Mouse (Mus musculus) stomach, embryonic 15.5 days (tissue): ENCODE measurements around the gene Rab30. TPM values are rescaled to one million over a fixed set of nuclear protein-coding genes. Genes with fewer than 3 reads are reported as not detected.

Experiments
- ATAC-seq: fragments of 200-750 bp; cut with Nextera tagmentation; 2 replicates; pipeline ENCODE4 v1.8.0; 2017; ENCODE audit warnings: low read depth, moderate number of reproducible peaks, moderate TSS enrichment; ENCODE audit not compliant: insufficient read depth, low FRiP score
- H3K27ac ChIP-seq: fragments of 300-500 bp; sonication (generic); 2 replicates; pipeline ENCODE4 v1.5.1; 2015; ENCODE audit warnings: mild to moderate bottlenecking, inconsistent platforms
- H3K27me3 ChIP-seq: fragments of 300-500 bp; sonication (generic); replicated peaks from 2 replicates; pipeline ENCODE4 v1.6.1; 2015; ENCODE audit warnings: inconsistent platforms
- H3K36me3 ChIP-seq: fragments of 300-500 bp; sonication (generic); 2 replicates; pipeline ENCODE4 v1.6.1; 2015; ENCODE audit warnings: inconsistent platforms
- H3K4me1 ChIP-seq: fragments of 300-500 bp; sonication (generic); 2 replicates; pipeline ENCODE4 v1.6.1; 2015; ENCODE audit warnings: inconsistent platforms
- H3K4me2 ChIP-seq: fragments of 300-500 bp; sonication (generic); 2 replicates; pipeline ENCODE4 v1.6.1; 2015; ENCODE audit warnings: mild to moderate bottlenecking, inconsistent platforms
- H3K4me3 ChIP-seq: fragments of 300-500 bp; sonication (generic); replicated peaks from 2 replicates; pipeline ENCODE4 v1.5.1; 2015; ENCODE audit warnings: inconsistent platforms
- H3K9ac ChIP-seq: fragments of 300-500 bp; sonication (generic); 2 replicates; pipeline ENCODE4 v1.6.1; 2015; ENCODE audit warnings: inconsistent platforms
- H3K9me3 ChIP-seq: fragments of 300-500 bp; sonication (generic); 2 replicates; pipeline ENCODE4 v1.6.1; 2016; ENCODE audit warnings: inconsistent platforms
- WGBS: fragments of 180-500 bp; shearing (Covaris S2); methylation state at CpG from one replicate; pipeline ENCODE4 v1.1.7; 2015; 5-methylcytosine and 5-hydroxymethylcytosine counted together
- polyA plus RNA-seq: library from polyadenylated mRNA; unstranded; fragments of >200 nt; fragmentation: Nextera tagmentation; extraction: Ambion mirVana; gene quantifications from 2 replicates; pipeline ENCODE4 v1.2.1, GENCODE M21; 2015

Rab30 gene
- polyA plus RNA-seq, 1 experiment from 2014 or later, result 18.4 TPM

DNA sequence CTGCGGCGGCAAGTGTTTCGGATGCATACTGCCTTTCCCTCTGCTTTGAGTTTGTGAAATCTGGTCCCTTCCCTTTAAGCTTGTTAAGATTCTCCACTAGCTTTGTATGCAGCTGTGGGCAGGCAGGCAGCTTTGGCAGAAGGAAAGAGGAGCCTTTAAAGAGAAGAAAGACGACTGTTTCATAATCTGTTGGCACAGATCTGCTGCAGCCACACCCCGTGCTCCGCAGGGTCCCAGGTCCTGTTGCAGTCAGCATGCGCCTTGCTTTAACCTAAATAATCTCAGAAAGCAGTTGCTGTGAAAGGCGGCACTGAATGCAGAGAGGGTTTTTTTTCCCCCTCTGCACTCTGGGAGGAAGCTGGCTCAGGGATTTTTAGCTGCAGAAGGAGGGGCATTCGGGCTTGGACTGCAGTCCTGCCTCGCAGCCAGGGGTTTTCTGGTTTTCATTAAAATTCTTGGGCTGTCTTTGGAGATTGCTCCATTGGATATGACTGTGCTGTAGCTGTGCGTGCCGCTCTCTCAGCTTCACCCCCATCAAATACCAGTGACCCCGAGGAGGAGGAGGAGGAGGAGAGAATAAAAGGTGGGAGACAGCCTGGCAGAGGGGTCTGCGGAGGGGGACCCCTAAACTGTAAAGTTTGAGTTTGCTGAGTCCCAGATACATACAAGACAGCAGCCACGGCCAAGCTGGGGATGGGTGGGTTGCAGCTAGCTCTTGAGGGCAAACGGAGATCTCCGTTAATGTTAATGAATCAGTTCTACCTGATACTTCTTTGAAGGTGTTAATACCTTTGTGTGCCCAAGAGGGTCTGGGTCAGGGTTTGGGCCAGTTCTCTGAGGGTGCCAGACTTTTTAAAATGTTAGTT is 35.9 kb downstream of the Rab30 start:
- peaks cover 19% of the 10 kb centered on the region for H3K4me1 ChIP-seq
- peak overlapping the region; percentile 78 for H3K27ac ChIP-seq
- H3K36me3 ChIP-seq, result no peaks in the 10 kb centered on the region
- H3K4me2 ChIP-seq, result peak overlapping the region; percentile 46
- H3K9me3 ChIP-seq, result no peaks in the 10 kb centered on the region
- peak overlapping the region; percentile 18; the same call in 1 of the 2 replicates for H3K4me3 ChIP-seq
- peak; percentile 48; the same call in 1 of the 2 replicates for ATAC-seq
- no peak overlapping the region for H3K9ac ChIP-seq
- H3K27me3 ChIP-seq, result no peaks in the 10 kb centered on the region
- 26% methylated on average over 17 of the region's 17 CpGs for WGBS

DNA sequence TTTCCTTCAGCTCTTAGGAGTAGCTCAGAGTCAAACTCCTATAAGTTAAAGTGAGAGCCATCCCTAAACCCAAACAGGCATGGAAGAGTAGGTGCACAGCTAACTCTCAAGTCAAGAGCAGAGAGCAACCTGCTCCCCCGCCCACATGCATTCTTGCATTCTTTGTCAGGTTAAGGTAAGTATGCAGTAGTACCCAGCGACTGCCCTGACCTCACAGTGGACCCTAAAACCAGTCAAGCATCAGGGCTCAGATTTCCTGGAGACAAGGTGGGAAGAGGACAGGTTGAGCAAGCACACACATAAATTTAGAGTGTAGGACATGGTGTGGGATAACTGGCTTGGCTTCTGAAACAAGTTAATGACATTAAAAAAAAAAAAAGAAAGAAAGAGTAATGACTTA is 37.7 kb downstream of the Rab30 start:
- no peak overlapping the region for H3K9ac ChIP-seq
- no peak overlapping the region for H3K27ac ChIP-seq
- peaks cover 22% of the 10 kb centered on the region for H3K4me1 ChIP-seq
- WGBS, result 70% methylated on average over 2 of the region's 2 CpGs
- no peak overlapping the region for H3K4me3 ChIP-seq
- ATAC-seq, result no peak
- H3K27me3 ChIP-seq, result no peaks in the 10 kb centered on the region
- H3K36me3 ChIP-seq, result no peaks in the 10 kb centered on the region
- H3K9me3 ChIP-seq, result no peaks in the 10 kb centered on the region
- no peak overlapping the region for H3K4me2 ChIP-seq

DNA sequence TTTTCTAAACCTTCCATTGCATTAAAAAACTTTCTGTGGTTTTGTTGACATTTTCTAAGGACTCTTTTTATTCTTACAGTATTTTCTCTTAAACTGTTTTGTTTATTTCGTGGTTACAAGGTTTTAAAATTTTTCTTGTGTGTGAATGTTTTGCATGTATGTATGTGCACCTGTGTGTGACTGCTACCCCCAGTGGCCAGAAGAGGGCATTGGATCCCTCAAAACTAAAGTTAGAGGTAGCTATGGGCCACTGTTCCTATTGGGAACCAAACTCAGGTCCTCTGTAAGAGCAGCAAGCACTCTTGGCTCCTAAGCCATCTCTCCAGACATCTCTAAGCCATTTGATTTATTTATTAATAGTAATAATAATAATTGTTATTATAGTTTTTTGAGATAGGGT is 40.0 kb downstream of the Rab30 start:
- H3K4me3 ChIP-seq, result no peak overlapping the region
- no peaks in the 10 kb centered on the region for H3K9me3 ChIP-seq
- WGBS, result 82% methylated on average over 1 of the region's 1 CpGs
- H3K4me1 ChIP-seq, result peaks cover 18% of the 10 kb centered on the region
- no peak overlapping the region for H3K9ac ChIP-seq
- no peak overlapping the region for H3K27ac ChIP-seq
- no peak overlapping the region for H3K4me2 ChIP-seq
- no peaks in the 10 kb centered on the region for H3K27me3 ChIP-seq
- ATAC-seq, result no peak
- H3K36me3 ChIP-seq, result no peaks in the 10 kb centered on the region

DNA sequence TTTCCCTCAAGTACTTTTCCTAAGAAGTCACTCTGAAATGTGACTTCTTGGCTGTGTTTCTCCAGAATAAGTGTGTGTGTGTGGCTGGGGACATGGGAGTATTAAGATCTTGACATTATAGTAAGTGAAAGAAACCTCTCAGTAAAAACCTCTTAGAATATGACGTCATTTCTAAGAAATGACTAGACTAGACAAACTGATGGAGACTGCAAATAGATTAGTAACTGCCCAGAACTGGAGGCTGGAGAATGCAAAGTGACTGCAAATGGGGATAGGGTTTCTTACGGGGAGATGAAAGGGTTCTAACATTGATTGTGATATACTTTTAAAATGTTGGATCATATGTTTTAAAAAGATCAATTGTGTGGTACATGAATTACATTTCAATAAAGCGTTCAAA is 40.5 kb downstream of the Rab30 start:
- no peaks in the 10 kb centered on the region for H3K27me3 ChIP-seq
- no peak overlapping the region for H3K4me2 ChIP-seq
- no peak for ATAC-seq
- H3K27ac ChIP-seq, result no peak overlapping the region
- WGBS, result 76% methylated on average over 3 of the region's 3 CpGs
- H3K9ac ChIP-seq, result no peak overlapping the region
- no peak overlapping the region for H3K4me3 ChIP-seq
- H3K9me3 ChIP-seq, result no peaks in the 10 kb centered on the region
- no peaks in the 10 kb centered on the region for H3K36me3 ChIP-seq
- H3K4me1 ChIP-seq, result peaks cover 12% of the 10 kb centered on the region

DNA sequence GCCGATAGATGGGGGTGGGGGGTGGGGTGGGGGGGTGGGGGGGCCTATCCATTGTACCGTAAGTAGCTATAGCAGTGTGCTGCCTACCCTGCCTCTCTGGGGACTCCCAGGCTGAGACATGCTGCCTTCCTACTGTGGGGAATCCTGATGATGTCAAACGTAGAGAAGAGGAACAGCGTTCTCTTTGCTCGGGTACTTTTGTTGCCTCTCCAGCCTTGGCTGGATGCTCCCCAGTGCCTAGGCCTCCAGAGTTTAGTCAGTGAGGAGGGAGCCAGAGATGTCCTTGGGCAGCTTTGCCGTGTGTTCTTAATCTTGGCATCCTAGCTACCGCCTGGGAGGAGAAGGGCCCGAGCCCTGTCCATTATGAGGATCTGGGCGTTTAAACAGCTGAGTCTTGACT is 41.1 kb downstream of the Rab30 start:
- WGBS, result 62% methylated on average over 9 of the region's 9 CpGs

DNA sequence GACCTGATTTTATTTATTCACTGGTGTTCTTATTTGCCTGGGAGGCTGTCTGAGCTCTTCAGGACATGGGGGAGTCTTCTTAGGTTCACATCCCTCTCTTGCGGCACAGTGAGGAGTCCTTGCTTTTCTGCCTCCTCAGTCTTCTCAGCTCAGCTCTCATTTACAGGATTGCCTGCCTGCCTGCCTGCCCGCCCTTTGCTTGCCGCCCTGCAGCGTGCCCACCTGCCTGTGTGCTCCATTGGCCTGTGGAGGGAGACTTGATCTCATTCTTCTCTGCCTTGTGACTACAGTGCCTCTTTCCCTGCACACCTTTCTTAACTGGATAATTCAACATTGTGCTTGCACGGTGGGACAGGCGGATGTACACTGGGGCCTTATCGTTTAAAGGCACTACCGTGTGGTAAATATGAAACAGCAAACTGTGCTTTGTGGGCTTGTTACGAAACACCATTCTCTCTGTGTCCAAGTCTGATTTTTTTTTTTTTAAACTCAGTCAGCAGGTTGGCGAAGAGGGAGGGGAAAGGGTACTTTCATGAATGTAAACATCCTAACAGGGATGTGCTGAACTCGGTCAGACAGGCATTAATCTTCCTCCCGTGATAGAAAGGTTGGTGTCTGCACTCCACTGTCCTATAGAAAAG is 41.9 kb downstream of the Rab30 start:
- H3K4me2 ChIP-seq, result no peak overlapping the region
- no peak for ATAC-seq
- WGBS, result 43% methylated on average over 12 of the region's 12 CpGs
- no peak overlapping the region for H3K4me3 ChIP-seq
- no peaks in the 10 kb centered on the region for H3K36me3 ChIP-seq
- H3K27ac ChIP-seq, result peak overlapping the region; percentile 24; the same call in 1 of the 2 replicates
- no peaks in the 10 kb centered on the region for H3K27me3 ChIP-seq
- no peak overlapping the region for H3K9ac ChIP-seq
- H3K4me1 ChIP-seq, result peaks cover 3% of the 10 kb centered on the region; the same call in 1 of the 2 replicates
- no peaks in the 10 kb centered on the region for H3K9me3 ChIP-seq

More for the DNA sequence above, 41.1 kb downstream of the Rab30 start:
- no peak for ATAC-seq
- Histone ChIP-seq H3K4me1 (peaks cover 7% of the 10 kb centered on the region), H3K27me3 (no peaks in the 10 kb centered on the region), H3K36me3 (no peaks in the 10 kb centered on the region), H3K9me3 (no peaks in the 10 kb centered on the region), H3K9ac (no peak overlapping the region), H3K4me2 (no peak overlapping the region), H3K27ac (no peak overlapping the region), H3K4me3 (no peak overlapping the region)

DNA sequence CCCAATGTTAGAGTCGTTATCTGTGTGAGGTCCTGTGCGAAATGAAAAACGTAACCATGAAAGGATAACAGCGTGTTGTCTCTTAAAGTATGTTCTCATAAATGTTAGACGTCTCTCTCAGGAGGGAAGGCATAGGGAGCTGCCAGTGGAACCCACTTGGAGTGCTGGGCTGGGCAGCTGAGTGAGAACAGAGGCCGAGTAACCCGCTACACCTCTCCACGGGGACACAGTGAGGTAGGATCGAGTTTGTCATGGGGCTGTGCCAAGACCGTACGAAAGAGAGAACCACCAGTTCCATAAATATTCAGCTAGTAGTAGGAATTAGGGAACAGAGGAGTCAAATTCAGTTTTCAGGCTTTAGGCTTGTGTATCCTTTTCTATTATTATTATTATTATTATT is 42.5 kb downstream of the Rab30 start:
- no peak for ATAC-seq
- no peak overlapping the region for H3K9ac ChIP-seq
- H3K4me3 ChIP-seq, result no peak overlapping the region
- no peaks in the 10 kb centered on the region for H3K36me3 ChIP-seq
- peaks cover 3% of the 10 kb centered on the region; the same call in 1 of the 2 replicates for H3K4me1 ChIP-seq
- no peaks in the 10 kb centered on the region for H3K27me3 ChIP-seq
- H3K4me2 ChIP-seq, result no peak overlapping the region
- 62% methylated on average over 11 of the region's 11 CpGs for WGBS
- H3K9me3 ChIP-seq, result no peaks in the 10 kb centered on the region
- no peak overlapping the region for H3K27ac ChIP-seq

DNA sequence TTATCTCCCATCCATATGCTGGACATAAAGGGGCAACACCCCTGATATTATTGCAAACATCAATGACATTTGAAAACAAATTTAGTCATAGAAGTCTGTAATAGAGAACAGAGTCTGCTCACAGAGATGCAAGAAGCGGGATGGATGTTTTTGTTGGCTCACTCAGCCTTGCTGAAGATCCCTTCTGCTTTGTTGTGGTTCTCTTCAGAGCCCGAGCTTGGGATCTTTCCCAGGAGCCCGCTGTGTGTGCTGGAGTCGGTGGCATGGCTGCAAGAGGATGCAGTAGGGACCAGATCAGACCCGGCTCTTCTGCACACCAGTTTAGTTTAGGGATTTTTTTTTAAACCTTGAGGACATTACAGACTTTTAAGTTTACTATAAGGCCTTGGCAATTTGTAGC is 54.3 kb downstream of the Rab30 start:
- Histone ChIP-seq H3K9me3 (no peaks in the 10 kb centered on the region), H3K27me3 (no peaks in the 10 kb centered on the region), H3K9ac (no peak overlapping the region), H3K4me1 (no peaks in the 10 kb centered on the region; the same call in 1 of the 2 replicates), H3K4me3 (no peak overlapping the region), H3K36me3 (no peaks in the 10 kb centered on the region), H3K4me2 (no peak overlapping the region), H3K27ac (no peak overlapping the region)
- ATAC-seq, result no peak
- 70% methylated on average over 5 of the region's 5 CpGs for WGBS

DNA sequence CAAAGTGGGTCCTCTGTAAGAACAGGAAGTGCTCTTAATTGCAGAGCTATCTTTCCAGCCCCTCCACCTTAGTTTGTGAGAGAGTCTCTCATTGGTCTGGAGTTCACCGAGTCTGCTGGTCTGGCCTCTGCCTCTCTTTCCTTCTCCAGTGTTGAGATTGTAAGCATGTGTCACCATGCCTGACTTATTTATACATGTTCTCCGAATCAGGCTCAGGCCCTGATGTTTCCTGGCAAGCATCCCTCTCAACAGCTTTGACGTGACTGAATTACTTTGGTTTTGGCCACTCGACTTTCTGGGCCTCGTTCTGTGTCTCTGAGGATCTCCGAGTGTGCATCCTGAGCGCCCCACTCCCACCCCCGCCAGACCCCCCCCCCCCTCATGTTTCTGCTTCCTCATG is 55.4 kb downstream of the Rab30 start:
- Histone ChIP-seq H3K9ac (no peak overlapping the region), H3K4me3 (no peak overlapping the region), H3K4me1 (no peaks in the 10 kb centered on the region; the same call in 1 of the 2 replicates), H3K4me2 (no peak overlapping the region), H3K36me3 (no peaks in the 10 kb centered on the region), H3K27ac (no peak overlapping the region), H3K9me3 (no peaks in the 10 kb centered on the region), H3K27me3 (no peaks in the 10 kb centered on the region)
- peak; percentile 43; the same call in 1 of the 2 replicates for ATAC-seq
- WGBS, result 47% methylated on average over 8 of the region's 8 CpGs

DNA sequence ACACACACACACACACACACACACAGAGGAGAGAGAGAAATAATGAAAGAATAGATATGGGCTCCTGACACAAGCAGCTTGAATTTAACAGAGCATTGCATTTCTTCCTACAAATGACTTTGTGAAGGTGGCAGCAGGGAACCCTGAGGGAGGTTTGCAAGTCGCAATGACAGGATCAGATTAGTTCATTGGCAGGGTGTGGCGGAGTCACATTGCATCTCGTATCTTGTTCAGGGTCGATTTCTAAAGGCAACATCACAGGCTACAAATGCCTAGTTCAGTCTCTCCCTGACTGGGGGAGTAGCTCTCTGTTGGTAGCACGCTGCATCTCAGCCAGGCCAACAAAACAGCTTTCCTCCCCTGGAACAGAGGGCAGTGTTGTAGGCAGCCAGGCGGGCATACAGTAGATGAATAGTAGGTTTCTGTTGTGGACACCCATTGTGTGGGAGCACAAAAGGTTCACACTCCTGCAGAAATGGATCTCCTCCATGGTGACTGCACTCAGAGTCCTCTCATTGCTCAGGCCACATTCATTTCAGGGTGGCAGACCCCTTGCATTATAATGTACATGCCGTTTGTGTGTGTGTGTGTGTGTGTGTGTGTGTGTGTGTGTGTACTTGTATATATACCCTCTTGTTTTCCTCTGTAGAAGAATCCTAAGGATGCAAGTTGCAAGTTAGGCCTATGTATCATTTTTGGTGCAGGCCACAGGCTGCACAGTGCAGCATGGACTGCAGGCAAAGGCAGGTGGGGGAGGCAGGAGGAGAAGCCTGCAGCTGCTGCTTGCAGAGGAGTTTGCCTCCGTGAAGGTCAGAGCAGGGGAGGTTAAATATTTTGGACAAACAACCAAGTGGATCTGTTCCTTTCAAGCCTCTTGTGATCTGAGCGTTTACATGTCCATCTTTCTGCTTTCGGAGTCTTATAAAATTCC is 58.5 kb downstream of the Rab30 start:
- H3K4me1 ChIP-seq, result no peaks in the 10 kb centered on the region; the same call in 1 of the 2 replicates
- H3K4me3 ChIP-seq, result no peak overlapping the region
- no peak overlapping the region for H3K4me2 ChIP-seq
- no peaks in the 10 kb centered on the region for H3K36me3 ChIP-seq
- no peak overlapping the region for H3K27ac ChIP-seq
- H3K27me3 ChIP-seq, result no peaks in the 10 kb centered on the region
- no peak for ATAC-seq
- H3K9ac ChIP-seq, result no peak overlapping the region
- 68% methylated on average over 10 of the region's 10 CpGs for WGBS
- H3K9me3 ChIP-seq, result no peaks in the 10 kb centered on the region

DNA sequence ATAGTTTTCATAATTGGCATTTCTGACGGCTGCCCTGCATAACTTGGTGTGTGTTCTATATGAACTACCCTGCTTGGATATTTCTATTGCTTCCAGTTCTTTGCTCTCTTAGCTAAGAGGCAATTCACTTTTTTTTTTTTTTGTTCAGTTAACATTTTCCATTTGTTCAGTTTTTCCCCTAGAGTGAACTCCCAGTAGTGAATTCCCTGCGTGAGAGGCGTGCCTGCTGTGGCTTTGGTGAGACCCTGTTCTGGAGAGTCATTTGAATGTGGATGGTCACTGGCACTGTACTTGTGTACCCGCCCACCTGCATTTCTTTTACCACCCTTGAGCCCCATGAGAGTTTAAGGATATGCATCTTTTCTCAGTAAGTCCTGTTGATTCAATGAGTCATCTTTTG is 60.8 kb downstream of the Rab30 start:
- Histone ChIP-seq H3K36me3 (no peaks in the 10 kb centered on the region), H3K9ac (no peak overlapping the region), H3K4me1 (no peaks in the 10 kb centered on the region; the same call in 1 of the 2 replicates), H3K27me3 (no peaks in the 10 kb centered on the region), H3K27ac (no peak overlapping the region), H3K4me2 (no peak overlapping the region), H3K9me3 (no peaks in the 10 kb centered on the region), H3K4me3 (no peak overlapping the region)
- ATAC-seq, result no peak
- 74% methylated on average over 4 of the region's 4 CpGs for WGBS
